Mouse (Mus musculus) layer of hippocampus, adult 2 months (tissue): ENCODE data around the gene Mcam. TPM values are rescaled to one million over a fixed set of nuclear protein-coding genes. Genes with fewer than 3 reads are reported as not detected.

ENCODE experiments used
- DNase-seq, 2 experiments: peaks; one replicate each; pipeline ENCODE4 v3.0.0; 2022; ENCODE audit warnings: low spot score in 2 of 2
- H3K27ac ChIP-seq: fragments of 200-600 bp; 2 replicates; pipeline ENCODE4 v1.8.1; 2022
- H3K4me3 ChIP-seq: fragments of 200-600 bp; 2 replicates; pipeline ENCODE4 v1.8.1; 2022; ENCODE audit warnings: mild to moderate bottlenecking
- CTCF ChIP-seq: fragments of 200-600 bp; conservative IDR thresholded peaks from 2 replicates; pipeline ENCODE4 v1.8.1; 2022; ENCODE audit warnings: antibody characterized with exemption, mild to moderate bottlenecking, moderate library complexity
- long read RNA-seq, 2 experiments: library from polyadenylated mRNA; stranded (forward); transcript quantifications; one replicate each; pipeline ENCODE4 v2.0.0; 2021; ENCODE audit warnings: borderline mapping rate in 2 of 2
- total RNA-seq, 2 experiments: library from RNA; stranded (reverse); gene quantifications; 2 replicates each; pipeline ENCODE4 v1.2.3; 2021

Gene Mcam
- total RNA-seq: 10 to 100 TPM; 10.1 to 15.9 TPM
- long read RNA-seq, experiment 1, partial matches to known transcripts: 0 of 3 reads
- long read RNA-seq, experiment 1, other reads (novel, unspliced or antisense): 2 of 3 reads
- long read RNA-seq, experiment 2, partial matches to known transcripts: 2 of 3 reads
- long read RNA-seq, experiment 2, other reads (novel, unspliced or antisense): 0 of 3 reads

DNA sequence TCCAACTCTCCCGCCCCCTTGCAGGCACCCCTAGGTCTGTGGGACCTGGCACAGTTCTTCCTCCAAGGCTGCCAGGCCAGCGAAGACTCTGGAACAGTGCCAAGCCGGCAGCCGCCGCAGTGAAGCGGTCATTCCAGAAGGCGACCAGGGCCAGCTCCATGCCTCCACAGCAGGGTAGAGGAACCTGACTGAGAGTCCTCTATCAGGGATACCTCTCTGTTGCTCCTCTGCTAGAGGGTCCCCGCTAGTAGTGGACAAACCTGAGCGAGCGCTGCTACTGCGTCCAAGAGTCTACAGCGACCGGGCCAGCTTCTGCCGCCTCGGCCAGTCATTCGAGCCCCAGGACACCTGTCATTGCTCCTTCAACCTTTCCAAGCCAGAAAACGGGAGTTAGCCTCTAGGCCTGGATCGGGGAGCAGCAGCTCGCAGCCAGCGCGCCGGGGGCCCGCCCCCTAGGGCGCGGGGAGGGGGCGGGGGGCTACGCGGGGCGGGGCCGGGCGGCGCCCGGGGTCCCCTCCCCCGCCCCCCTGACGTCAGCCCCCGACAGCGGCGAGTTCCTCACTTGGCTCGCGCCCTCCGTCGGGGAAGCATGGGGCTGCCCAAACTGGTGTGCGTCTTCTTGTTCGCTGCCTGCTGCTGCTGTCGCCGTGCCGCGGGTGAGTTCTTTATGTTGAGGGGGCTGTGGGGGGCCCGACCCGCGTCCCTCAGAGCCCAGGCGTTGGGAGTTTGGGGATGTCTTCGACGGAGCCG, at the start of gene Mcam:
Gene Mcam (plus strand): TSS at position 369 of the 750 bp plus-strand sequence.
- peak within 1 kb of the TSS; percentile 72 for H3K27ac ChIP-seq
- TF ChIP-seq CTCF: no peak
- no peak for DNase-seq

DNA sequence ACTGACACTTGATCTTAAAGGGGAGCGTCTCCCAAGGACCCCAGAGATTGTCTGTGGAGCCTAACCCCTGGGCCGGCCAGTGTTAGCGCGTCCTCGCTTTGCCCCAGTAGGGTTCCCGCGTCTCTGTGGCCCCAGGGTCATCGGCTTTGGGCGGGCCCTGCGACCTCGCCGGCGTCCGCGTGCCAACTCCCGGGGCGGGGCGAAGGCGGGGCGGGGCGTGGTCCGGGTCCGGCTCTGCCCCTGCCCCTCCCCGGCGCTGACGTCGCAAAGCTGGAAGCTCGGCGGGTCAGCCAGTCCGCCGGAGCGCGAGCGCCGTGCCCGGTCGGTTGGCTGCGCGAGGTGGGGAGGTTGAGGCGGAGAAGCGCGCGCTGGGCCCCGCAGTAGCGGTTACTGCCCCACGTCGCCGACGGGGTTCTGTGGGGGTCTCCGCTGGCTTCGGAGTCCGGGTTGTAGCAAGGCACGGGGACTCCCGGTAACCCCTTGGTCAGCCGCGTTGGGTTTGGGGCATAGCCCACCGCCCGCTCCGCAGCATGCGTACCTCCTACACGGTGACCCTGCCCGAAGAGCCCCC, 49.5 kb upstream of the Mcam start:
- 0 out of 2 replicates have a peak, but pooled peaks have one; percentile 3 for TF ChIP-seq CTCF
- peak overlapping the region; percentile 98 for H3K27ac ChIP-seq
- peak overlapping the region; percentile 92 for H3K4me3 ChIP-seq
- DNase-seq: peak; percentile 89 to 94

More for the DNA sequence above, at the start of gene Mcam:
- H3K4me3 ChIP-seq: peak within 1 kb of the TSS; percentile 54

DNA sequence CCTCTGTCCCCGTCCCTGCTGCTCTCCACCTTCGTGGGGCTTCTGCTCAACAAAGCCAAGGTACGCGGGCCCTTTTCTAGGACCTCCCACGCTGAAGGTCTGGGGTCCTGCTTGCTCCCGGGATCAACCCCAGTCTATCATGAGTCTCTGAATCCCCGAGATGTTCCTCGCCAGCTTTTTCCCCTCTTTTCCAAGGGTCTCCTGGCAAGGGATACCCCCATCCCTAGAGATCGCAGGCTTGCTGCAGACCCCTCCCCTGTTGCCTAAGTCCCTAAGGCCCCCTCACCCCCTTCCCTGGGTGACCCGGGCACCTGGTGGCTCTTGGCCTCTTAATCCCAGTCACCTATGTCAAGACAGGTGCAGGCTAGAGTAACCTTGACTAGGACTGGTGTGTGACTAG, 49.0 kb upstream of the Mcam start:
- no peak for TF ChIP-seq CTCF
- Histone ChIP-seq H3K4me3 (peak overlapping the region; percentile 92), H3K27ac (peak overlapping the region; percentile 98)
- DNase-seq: no peak

DNA sequence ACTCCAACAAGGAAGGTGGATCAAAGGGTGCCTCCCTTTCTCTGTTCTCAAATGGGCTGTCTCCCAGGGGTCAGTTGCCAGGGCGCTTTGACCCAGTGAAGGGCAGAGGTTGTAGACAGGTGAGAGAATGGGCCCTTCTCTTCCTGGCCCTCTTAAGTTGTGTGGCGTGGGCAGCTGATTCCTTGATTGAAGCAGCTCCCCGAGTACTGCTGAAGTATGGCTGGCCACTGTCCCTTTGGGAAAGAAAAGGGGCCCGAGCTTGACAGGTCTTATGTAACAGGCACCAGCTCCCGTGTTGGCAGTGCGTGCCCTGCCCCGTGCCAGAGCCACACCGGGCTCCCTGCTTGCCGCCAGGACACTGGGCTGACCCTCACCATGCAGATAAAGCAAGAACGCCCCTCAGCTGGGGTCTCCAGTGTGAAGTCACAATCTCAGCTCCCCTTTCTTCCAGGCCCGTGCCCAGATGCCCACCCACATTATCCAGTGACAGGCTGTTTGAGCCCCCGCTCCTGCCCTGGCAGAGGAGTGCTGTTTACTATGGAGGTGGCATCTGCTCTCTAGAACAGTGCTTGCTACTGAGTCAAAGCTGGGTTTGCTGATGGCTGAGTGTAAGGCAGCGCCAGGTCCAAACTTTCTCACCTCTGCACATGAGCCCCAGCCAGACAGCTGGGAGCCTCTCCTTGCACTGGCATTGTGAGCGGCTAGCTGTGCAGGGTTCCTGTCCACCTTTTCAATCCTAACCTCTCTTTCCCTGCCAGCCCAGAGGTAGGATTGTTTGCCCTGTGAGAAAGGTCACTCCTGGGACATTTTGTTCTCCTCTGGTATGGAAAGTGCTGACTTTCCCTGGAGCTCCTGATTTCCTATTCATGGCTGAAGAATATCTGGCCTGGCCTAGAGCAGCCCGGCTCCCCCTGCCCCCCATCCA, 48.3 kb upstream of the Mcam start:
- Histone ChIP-seq H3K27ac (peak overlapping the region; percentile 98), H3K4me3 (peak overlapping the region; percentile 92)
- peak; percentile 68 to 78 for DNase-seq
- TF ChIP-seq CTCF: no peak

DNA sequence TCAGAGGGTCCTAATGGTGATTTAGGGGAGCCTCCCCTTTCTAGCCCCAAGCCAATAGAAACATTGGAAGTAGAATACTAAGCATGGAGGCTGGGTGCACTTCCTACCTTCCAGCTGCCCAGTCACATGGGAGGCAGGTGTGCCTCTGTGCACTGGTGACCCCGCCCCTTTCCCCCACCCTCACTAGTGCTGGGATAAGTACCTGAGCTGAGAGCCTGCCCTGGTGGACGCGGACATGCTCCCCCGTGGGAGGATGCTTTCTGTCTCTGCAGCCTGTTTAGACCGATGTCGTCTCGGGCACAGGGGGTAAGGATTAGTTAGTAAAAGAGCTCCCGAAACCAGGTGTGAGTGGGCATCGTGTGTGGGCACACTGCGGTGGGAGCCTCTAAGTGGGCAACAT, 47.3 kb upstream of the Mcam start:
- Histone ChIP-seq H3K27ac (peak overlapping the region; percentile 98), H3K4me3 (peak overlapping the region; percentile 92)
- no peak for TF ChIP-seq CTCF
- DNase-seq: no peak

DNA sequence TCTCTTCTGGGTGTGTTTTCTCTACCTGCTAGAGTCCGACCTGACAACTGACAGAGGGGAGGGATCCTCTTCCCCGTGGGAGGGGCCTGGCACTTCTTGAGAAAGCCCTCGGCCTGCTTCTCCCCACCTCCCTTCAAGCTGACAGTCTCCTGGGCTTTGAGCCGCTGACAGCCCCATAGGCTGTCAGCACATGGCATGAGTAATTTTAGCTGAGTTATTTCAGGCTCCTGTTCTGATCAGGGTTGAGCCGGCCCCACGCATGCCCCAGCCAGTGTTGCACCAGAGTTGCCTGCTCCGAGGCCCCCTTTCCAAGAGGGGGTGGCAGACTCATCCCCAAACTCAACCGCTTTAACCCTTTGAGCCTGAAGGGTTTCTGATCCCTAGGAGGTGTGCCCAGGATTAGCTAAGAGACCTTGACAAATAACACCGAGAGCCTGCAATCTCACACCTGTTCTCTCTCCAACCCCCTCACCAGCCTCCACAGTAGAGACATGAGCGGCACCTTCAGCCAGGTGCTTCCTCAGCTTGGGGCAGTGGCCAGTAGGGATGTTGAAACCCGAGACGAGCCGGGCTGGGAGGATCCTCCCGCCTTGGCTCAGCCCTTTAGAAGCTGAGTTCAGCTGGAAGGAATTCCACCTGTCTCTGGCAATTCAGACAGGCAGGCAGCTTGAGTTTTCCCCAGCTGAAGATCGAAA, 46.4 kb upstream of the Mcam start:
- DNase-seq: peak; percentile 62 to 63

DNA sequence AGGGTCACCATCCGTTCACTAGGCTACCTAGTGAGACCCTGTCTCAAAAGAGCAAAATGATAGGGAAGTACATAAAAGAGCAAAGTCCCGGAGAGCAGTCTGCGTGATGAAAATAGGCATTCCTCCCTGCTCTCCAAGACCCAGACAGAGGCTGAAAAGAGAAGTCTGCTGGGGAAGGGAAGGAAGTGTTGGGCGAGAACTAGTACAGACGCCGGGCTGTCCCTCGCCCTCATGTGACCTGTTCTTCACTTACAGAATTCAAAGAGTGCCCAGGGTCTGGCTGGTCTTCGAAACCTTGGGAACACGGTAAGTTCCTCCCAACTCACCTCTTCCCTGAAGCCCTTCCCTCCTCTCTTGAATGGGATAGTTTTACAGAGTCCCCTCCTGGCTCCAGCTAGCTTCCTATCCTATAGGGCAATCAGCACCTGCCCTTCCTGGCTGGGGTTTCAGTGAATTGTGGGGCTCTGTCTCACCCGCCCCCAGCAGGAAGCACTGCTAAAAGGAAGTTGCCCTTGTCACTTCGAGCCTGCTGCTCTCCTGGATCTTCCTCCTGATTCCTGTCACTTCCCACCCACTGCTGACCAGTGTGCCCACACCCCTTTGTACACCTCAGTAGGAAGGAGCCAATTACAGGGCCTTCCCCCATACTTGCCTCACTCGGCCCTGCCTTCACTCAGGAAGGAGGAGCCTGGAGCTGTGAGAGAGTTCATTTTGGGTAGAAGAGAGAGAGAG, 45.2 kb upstream of the Mcam start:
- H3K4me3 ChIP-seq: peak overlapping the region; percentile 92; the same call in 1 of the 2 replicates
- peak overlapping the region; percentile 98 for H3K27ac ChIP-seq
- no peak for TF ChIP-seq CTCF
- no peak for DNase-seq

More for the DNA sequence above, 46.4 kb upstream of the Mcam start:
- Histone ChIP-seq H3K4me3 (peak overlapping the region; percentile 92), H3K27ac (peak overlapping the region; percentile 98)
- TF ChIP-seq CTCF: no peak

DNA sequence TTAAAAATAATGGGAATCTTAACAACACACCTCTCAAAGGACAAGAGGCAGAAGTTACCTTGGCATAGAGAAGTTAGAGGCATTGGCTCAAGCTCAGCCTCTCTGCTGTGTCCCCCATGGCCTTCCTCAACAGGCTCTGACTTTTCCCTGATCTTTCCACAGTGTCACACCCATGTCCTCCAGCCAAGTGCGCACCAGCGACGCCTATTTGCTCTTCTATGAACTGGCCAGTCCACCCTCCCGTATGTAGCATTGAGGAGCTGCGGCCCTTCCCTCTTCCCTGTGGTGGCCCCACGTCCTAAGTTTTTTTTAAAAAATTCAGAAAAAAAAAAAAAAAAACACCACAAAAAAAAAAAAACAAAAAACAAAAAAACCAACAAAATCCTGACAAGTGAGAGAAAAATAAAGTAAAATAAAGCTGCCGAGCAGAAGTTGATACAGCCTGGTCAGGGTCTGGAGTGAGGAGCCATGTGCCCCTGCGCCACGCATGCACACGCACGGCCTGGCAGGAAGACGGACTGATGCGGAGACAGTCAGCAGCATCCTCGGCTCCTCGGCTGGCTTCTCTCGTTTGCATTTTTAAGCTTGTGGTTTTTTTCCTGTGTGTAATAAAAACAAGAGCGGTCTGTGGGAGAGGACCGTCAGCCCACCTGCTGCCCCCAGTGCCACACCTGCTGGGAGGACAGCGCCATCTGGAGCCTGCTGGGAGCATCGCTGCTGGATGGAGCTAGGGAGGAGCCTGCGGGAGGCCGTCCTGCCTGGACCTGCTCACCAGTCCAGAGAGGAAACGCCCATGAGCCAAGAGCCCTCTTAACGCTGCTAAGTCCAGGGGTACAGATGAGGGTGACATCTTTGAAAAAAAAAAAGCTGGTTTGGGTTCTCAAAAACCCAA, 40.4 kb upstream of the Mcam start:
- peak overlapping the region; percentile 93 for H3K27ac ChIP-seq
- peak; percentile 84 to 86 for DNase-seq
- TF ChIP-seq CTCF: peak; percentile 92
- H3K4me3 ChIP-seq: no peak overlapping the region; the same call in 1 of the 2 replicates

DNA sequence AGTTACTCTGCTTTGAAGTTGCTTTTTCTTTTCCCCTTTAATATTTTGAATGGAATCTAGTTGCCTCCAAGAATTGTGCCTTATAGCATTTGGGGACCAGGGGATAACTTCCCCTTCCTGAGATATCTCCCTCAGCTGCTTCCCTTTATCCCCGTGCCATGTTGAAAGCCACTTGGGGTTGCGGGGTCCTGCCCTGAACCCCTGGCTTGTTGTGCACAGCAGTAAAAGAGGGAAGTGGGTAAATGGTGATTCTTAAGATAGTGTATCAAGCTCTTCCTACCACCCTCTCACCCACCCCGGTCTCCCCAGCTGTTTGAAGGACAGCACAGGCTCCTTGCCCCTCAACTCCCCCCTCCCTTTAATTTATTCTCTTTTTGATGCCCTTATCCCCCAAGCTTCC, 39.5 kb upstream of the Mcam start:
- peak overlapping the region; percentile 93 for H3K27ac ChIP-seq
- no peak overlapping the region for H3K4me3 ChIP-seq
- no peak for TF ChIP-seq CTCF
- DNase-seq: no peak

DNA sequence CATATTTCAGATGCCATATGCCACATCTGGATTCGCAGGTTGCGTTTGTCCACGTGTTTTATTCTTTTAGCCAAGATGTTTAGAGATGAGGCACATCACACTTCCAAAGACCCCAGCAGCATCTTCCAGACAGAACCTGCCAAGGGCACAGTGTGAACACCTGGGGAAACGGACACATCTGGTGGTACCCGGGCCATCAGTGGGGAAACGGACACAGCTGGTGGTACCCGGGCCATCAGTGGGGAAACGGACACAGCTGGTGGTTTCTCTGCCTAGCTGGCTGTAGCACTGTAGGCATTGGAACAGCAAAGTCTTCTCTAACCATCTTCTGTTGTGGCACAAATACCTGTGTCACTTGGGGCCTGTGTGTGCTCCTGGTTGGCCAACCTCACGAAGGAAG, 38.5 kb upstream of the Mcam start:
- peak overlapping the region; percentile 93 for H3K27ac ChIP-seq
- TF ChIP-seq CTCF: no peak
- no peak overlapping the region for H3K4me3 ChIP-seq

More for the DNA sequence above, 38.5 kb upstream of the Mcam start:
- DNase-seq: no peak
